Mouse (Mus musculus) granulocyte monocyte progenitor cell, adult 5-6 weeks (primary cell): ENCODE data around the gene Acp2. TPM values are rescaled to one million over a fixed set of nuclear protein-coding genes. Genes with fewer than 3 reads are reported as not detected.

Experiments used
- ATAC-seq: replicated peaks from 2 replicates; pipeline ENCODE4 v1.8.0; 2016; ENCODE audit warnings: mild to moderate bottlenecking, moderate TSS enrichment, inconsistent platforms; ENCODE audit not compliant: poor library complexity, severe bottlenecking
- total RNA-seq, 2 experiments: library from RNA; stranded (forward) in 1 of 2; stranded (reverse) in 1 of 2; fragments of 200-712, 200-1000 nt in 1 of 2; fragments of >200 nt in 1 of 2; fragmentation: Nextera tagmentation in 1 of 2; gene quantifications; 2 replicates each; pipeline ENCODE4 v1.2.3; 2014 to 2017

Acp2 gene
- total RNA-seq, 2 experiments from 2014 or later, result 16.0 to 21.8 TPM

- ATAC-seq, result no peak
Measured at GRCm38 (mm10) chr2:91187431-91187830, 15.3 kb upstream of the Acp2 start.

- ATAC-seq, result no peak
Measured at GRCm38 (mm10) chr2:91190501-91190900, 12.2 kb upstream of the Acp2 start.

GRCm38 (mm10) chr2:91194624-91195332 lies 7.9 kb upstream of the Acp2 start:
- ATAC-seq, result peak; percentile 83

GRCm38 (mm10) chr2:91196577-91197001 lies 6.1 kb upstream of the Acp2 start:
- ATAC-seq, result peak; percentile 46

- ATAC-seq, result no peak
Measured at GRCm38 (mm10) chr2:91198888-91199287, 3.8 kb upstream of the Acp2 start.

GRCm38 (mm10) chr2:91202972-91203656 lies 429 bp downstream of the Acp2 start:
- no peak for ATAC-seq

GRCm38 (mm10) chr2:91206254-91206775 lies 3.6 kb downstream of the Acp2 start:
- ATAC-seq, result no peak

- ATAC-seq, result no peak
Measured at GRCm38 (mm10) chr2:91213311-91213710, 10.6 kb downstream of the Acp2 start.

GRCm38 (mm10) chr2:91217032-91217431 lies 14.3 kb downstream of the Acp2 start:
- ATAC-seq, result no peak

GRCm38 (mm10) chr2:91220501-91220900 lies 17.8 kb downstream of the Acp2 start:
- no peak for ATAC-seq

GRCm38 (mm10) chr2:91223614-91224013 lies 20.9 kb downstream of the Acp2 start:
- ATAC-seq, result no peak

- ATAC-seq, result no peak
Measured at GRCm38 (mm10) chr2:91229735-91230134, 27.1 kb downstream of the Acp2 start.

- peak; percentile 97 for ATAC-seq
Measured at GRCm38 (mm10) chr2:91236601-91237510, 34.2 kb downstream of the Acp2 start, which contains the start of gene Ddb2. TSS of gene Ddb2 (minus strand) at chr2:91236982.

GRCm38 (mm10) chr2:91237511-91238080 lies 34.9 kb downstream of the Acp2 start:
- peak; percentile 21; the same call in 1 of the 2 replicates for ATAC-seq

- ATAC-seq, result peak; percentile 55
Measured at GRCm38 (mm10) chr2:91242547-91242946, 39.9 kb downstream of the Acp2 start.

- no peak for ATAC-seq
Measured at GRCm38 (mm10) chr2:91243416-91243815, 40.7 kb downstream of the Acp2 start.

- no peak for ATAC-seq
Measured at GRCm38 (mm10) chr2:91244557-91245228, 42.0 kb downstream of the Acp2 start.

GRCm38 (mm10) chr2:91248366-91248765 lies 45.7 kb downstream of the Acp2 start:
- ATAC-seq, result no peak

GRCm38 (mm10) chr2:91252001-91252400 lies 49.3 kb downstream of the Acp2 start:
- ATAC-seq, result no peak

- ATAC-seq, result no peak
Measured at GRCm38 (mm10) chr2:91252512-91252911, 49.8 kb downstream of the Acp2 start.
